Mouse (Mus musculus) heart, adult 2 months (tissue): ENCODE results near the gene Sorl1.

Experiments used
- CTCF ChIP-seq: fragments of 200-600 bp; IDR thresholded peaks from 2 replicates; pipeline ENCODE4 v1.8.1; 2022; ENCODE audit warnings: antibody characterized with exemption, mild to moderate bottlenecking, moderate library complexity
- EP300 ChIP-seq: fragments of 200-500 bp; IDR thresholded peaks from 2 replicates; pipeline ENCODE4 v1.6.1; 2011; ENCODE audit warnings: low read depth, low read length, control low read depth; ENCODE audit not compliant: insufficient read depth
- POLR2A ChIP-seq: fragments of 200-500 bp; IDR thresholded peaks from 2 replicates; pipeline ENCODE4 v1.6.1; 2011; ENCODE audit warnings: mild to moderate bottlenecking, low read depth, low read length, control low read depth; ENCODE audit not compliant: insufficient read depth

- no peak for TF ChIP-seq CTCF
- TF ChIP-seq POLR2A, result no peak
- TF ChIP-seq EP300, result no peak
Measured at GRCm38 (mm10) chr9:42108369-42108951, 15.6 kb downstream of the Sorl1 start.
